Mouse (Mus musculus) embryonic stem cell, embryonic (primary cell): ENCODE data around the gene Tmco4.

Experiments
- CTCF ChIA-PET, 4 experiments: fragments of 300-600 bp in 2 of 4; fragments of 350-600 bp in 2 of 4; sonication (Branson Sonifier 250); formaldehyde crosslinking; loops; one replicate each; lab custom pipeline; 2022; ENCODE audit warnings: inconsistent platforms in 2 of 4; lab: Charles Lee
- POLR2A ChIA-PET, 4 experiments: fragments of 300-600 bp in 2 of 4; fragments of 350-600 bp in 2 of 4; sonication (Branson Sonifier 250); formaldehyde crosslinking; loops; one replicate each; lab custom pipeline; 2022; ENCODE audit warnings: antibody characterized with exemption in 4 of 4, inconsistent platforms in 1 of 4; lab: Charles Lee

Tmco4 gene

DNA sequence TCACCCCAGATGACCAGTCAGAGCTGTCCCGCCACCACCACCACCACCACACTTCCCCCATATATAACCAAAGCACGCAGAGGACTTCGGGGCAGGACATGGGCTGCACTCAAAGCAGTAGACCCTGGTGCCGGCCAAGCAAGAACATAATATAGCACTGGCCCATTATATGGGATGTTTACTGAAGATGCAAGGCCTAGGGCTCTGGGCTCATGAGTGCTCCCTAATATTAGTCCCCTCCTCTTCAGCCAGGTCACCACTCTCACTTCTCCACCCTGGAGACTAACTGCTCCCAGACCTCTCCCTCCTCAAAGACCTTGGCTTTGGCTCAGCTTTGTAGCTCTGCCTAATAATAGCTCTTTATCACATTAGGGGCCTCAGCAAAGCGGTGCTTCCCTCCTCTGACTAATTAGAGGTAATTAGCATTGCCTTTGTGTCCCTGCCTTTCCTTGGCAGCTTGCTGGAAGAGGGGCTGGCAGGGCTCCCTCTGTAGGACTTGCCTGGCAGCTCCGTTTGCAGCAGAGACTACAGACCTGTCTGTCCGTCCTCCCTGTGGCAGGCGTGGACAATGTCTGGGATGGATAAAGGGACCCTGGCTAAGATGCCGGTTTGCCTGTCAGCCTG, 81.7 kb downstream of the Tmco4 start:
- POLR2A ChIA-PET: interaction anchor here in 2 of 4 experiments (1.2 to 1.8 kb wide), 3 partner anchors 10 to 47 kb away, joined by 3 to 7 read pairs (median 4); no protein-coding TSS in a partner anchor
- CTCF ChIA-PET: interaction anchor here in 2 of 4 experiments (0.6 to 2.6 kb wide), 9 partner anchors 10 to 283 kb away, joined by 3 to 7 read pairs (median 3); no protein-coding TSS in a partner anchor

DNA sequence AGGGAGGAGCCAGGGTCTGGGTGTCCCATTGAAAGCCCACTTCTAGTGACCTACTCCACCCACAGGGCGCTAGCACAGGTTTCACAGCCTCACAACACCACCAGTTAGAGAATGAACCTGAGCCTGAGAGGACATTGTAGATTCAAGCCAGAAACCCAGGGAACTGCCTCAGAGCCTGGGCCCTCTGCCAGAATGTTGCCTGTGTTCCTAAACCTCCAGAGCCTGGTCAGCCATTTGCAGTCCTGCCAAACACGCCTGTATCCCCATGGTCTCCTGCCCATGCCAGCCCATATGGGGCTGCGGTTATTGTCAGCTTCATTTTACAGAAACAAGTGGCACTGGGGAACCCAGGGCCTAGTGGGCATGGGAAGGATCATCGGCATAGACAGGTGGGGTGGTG, 82.6 kb downstream of the Tmco4 start:
- CTCF ChIA-PET: interaction anchor here in 1 of 4 experiments (1.2 to 1.3 kb wide), 2 partner anchors 111 to 136 kb away, joined by 3 to 4 read pairs; no protein-coding TSS in a partner anchor
- POLR2A ChIA-PET: interaction anchor here in 1 of 4 experiments (1.2 to 1.4 kb wide), 2 partner anchors 9 kb away, joined by 3 to 4 read pairs; no protein-coding TSS in a partner anchor

GRCm38 (mm10) chr4:139055744-139056143, 83.1 kb downstream of the Tmco4 start:
- CTCF ChIA-PET: no interaction called here
- POLR2A ChIA-PET: interaction anchor here in 1 of 4 experiments (1.4 kb wide), 1 partner anchor 9 kb away, joined by 4 read pairs; no protein-coding TSS in a partner anchor

GRCm38 (mm10) chr4:139057291-139057690, 84.6 kb downstream of the Tmco4 start:
- ChIA-PET POLR2A (interaction anchor here in 1 of 4 experiments (0.7 kb wide), 1 partner anchor 1868 kb away, joined by 3 read pairs; no protein-coding TSS in a partner anchor), CTCF (no interaction called here)

DNA sequence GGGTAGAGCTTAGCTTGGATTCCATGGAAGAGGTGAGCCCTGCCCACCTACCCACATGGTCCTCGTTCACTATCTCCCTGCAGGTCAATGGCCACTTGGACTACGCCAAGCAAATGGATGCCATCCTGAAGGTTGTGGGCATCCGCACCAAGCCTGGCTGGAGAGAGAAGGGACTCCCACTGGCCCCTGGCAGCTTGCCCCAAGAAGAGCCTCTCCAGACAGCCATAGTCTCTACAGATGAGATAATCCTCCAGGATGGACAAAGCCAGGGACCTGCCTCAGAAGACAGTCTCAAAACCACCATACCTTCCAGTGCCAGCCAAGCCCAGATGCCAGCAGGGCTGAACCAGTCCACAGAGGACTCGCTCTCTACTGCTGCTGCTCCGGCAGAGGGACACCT, 85.3 kb downstream of the Tmco4 start:
- ChIA-PET POLR2A (no interaction called here), CTCF (interaction anchor here in 2 of 4 experiments (0.6 to 0.7 kb wide), 2 partner anchors 315 to 959 kb away, joined by 3 read pairs; no protein-coding TSS in a partner anchor)

GRCm38 (mm10) chr4:139059569-139059968, 86.9 kb downstream of the Tmco4 start:
- ChIA-PET POLR2A (interaction anchor here in 3 of 4 experiments (0.6 to 1.7 kb wide), 5 partner anchors 8 to 120 kb away, joined by 3 to 8 read pairs (median 3); no protein-coding TSS in a partner anchor), CTCF (interaction anchor here in 3 of 4 experiments (0.6 to 1.5 kb wide), 6 partner anchors 87 to 543 kb away, joined by 3 to 5 read pairs (median 3); partner anchors contain the start of genes Gm21969 (in 1 of the 3) and Tmco4 (in 1 of the 3))

DNA sequence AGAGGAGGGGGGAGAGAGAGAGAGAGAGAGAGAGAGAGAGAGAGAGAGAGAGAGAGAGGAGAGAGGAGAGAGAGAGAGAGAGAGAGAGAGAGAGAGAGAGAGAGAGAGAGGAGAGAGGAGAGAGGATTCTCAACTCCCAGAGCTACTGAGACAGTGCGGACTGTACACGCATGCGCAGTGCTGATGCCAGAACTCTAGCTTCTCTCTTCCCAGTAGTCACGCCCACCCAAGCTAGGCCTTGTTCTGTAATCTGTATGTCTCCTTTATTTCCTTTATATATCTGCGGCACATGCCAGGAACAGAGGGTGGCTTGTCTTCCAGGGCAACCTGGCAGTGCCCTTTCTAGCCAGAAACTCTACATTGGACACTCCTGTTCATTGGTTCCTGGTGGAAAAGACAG, 92.1 kb downstream of the Tmco4 start:
- ChIA-PET CTCF (interaction anchor here in 3 of 4 experiments (0.6 to 1.9 kb wide), 11 partner anchors 9 to 1067 kb away, joined by 3 to 8 read pairs (median 4); no protein-coding TSS in a partner anchor), POLR2A (interaction anchor here in 3 of 4 experiments (0.5 to 2.2 kb wide), 12 partner anchors 9 to 657 kb away, joined by 3 to 8 read pairs (median 3); partner anchors contain the start of gene Minos1 (in 1 of the 3))

DNA sequence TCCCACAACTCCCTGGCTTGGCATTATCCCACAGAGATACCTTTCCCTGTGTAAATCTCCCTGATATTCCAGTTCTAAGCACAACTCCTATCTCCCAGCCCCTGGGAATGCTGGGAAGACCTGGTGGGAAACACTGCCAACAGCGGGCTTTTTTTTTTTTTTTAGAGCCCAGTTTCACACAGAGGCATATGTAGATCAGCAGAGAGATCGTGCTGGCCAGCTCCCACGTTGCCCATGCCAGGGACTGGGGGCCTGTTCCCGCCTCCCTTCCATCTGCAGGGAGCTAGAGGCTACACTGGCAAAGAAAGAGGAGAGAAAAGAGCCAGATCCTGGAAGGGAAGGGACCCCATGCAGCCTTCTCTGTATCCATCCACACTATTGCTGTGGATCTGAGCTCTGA, 95.6 kb downstream of the Tmco4 start:
- POLR2A ChIA-PET: no interaction called here

DNA sequence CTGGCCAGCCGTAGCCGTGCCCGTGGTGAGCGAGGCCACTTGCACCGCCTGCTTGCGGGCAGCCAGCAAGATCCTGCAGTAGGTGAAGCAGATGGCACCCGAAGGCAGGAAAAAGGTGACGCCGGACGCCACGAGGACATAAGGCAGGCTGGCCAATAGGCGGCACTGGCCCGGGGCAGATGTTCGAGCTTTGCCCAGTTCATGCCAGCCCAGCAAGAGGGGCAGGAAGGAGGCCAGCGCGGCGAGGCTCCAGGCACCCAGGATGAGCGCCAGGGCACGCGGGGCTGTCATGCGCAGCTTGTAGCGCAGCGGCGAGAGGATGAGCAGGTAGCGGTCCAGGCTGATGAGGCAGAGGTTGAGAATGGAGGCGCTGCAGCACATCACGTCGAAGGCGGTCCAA, 101.4 kb downstream of the Tmco4 start:
- ChIA-PET POLR2A (no interaction called here), CTCF (interaction anchor here (0.5 to 1.6 kb wide), 6 partner anchors 9 to 1498 kb away, joined by 3 to 7 read pairs (median 3); no protein-coding TSS in a partner anchor)

More for the DNA sequence above, 95.6 kb downstream of the Tmco4 start:
- CTCF ChIA-PET: interaction anchor here in 3 of 4 experiments (0.6 to 0.8 kb wide), 4 partner anchors 18 to 628 kb away, joined by 3 read pairs; no protein-coding TSS in a partner anchor

GRCm38 (mm10) chr4:139075041-139075711, 102.5 kb downstream of the Tmco4 start, which contains the start of gene Htr6:
Gene Htr6 (minus strand): TSS chr4:139075570.
- POLR2A ChIA-PET: interaction anchor here in 3 of 4 experiments (0.6 to 1.2 kb wide), 4 partner anchors 68 to 236 kb away, joined by 3 read pairs; partner anchors contain the start of genes Akr7a5 (in 1 of the 3) and Pqlc2 (in 1 of the 3)
- CTCF ChIA-PET: interaction anchor here in 3 of 4 experiments (0.5 to 1.2 kb wide), 8 partner anchors 27 to 1112 kb away, joined by 3 to 13 read pairs (median 4); partner anchors contain the start of genes Akr7a5 (in 1 of the 3) and Pqlc2 (in 1 of the 3)

- ChIA-PET CTCF (interaction anchor here in 3 of 4 experiments (0.6 to 1.2 kb wide), 6 partner anchors 28 to 235 kb away, joined by 3 to 5 read pairs (median 4); partner anchors contain the start of genes Akr7a5 (in 1 of the 3) and Pqlc2 (in 1 of the 3)), POLR2A (interaction anchor here in 3 of 4 experiments (0.6 to 1.2 kb wide), 3 partner anchors 69 to 235 kb away, joined by 3 read pairs; partner anchors contain the start of genes Akr7a5 (in 1 of the 3) and Pqlc2 (in 1 of the 3))
Measured at GRCm38 (mm10) chr4:139075915-139076314, 103.2 kb downstream of the Tmco4 start.

DNA sequence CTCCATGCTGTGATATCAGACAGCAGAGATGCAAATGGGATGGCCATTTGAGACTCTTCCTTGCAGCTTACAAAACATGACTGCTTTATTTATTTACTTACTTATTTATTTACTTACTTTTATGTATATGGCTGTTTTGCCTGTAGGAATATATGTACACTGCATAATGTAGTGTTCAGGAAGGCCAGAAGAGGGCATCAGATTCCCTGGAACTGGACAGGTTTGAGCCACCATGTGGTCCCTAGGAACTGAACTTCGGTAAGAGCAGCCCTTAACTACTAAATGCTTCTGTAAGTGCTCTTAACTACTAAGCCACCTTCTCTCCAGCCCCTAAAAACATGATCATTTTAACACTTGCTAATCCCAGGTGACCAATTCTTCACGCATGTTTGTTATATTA, 105.6 kb downstream of the Tmco4 start:
- ChIA-PET CTCF (interaction anchor here (0.6 to 1.5 kb wide), 12 partner anchors 8 to 277 kb away, joined by 3 to 5 read pairs (median 3); partner anchors contain the start of gene Otud3 (in 1 of the 4)), POLR2A (interaction anchor here in 1 of 4 experiments (0.9 kb wide), 1 partner anchor 53 kb away, joined by 4 read pairs; the partner anchor contains the start of gene Minos1)

GRCm38 (mm10) chr4:139078726-139079125, 106.0 kb downstream of the Tmco4 start:
- ChIA-PET POLR2A (interaction anchor here in 2 of 4 experiments (0.7 to 1.0 kb wide), 2 partner anchors 9 to 765 kb away, joined by 4 read pairs; no protein-coding TSS in a partner anchor), CTCF (interaction anchor here (0.6 to 1.5 kb wide), 10 partner anchors 12 to 258 kb away, joined by 3 to 5 read pairs (median 3); partner anchors contain the start of gene Nbl1 (in 1 of the 4))

GRCm38 (mm10) chr4:139079439-139079838, 106.8 kb downstream of the Tmco4 start:
- ChIA-PET POLR2A (interaction anchor here in 2 of 4 experiments (0.7 to 1.0 kb wide), 2 partner anchors 10 to 764 kb away, joined by 4 read pairs; no protein-coding TSS in a partner anchor), CTCF (interaction anchor here (0.5 to 1.2 kb wide), 11 partner anchors 11 to 257 kb away, joined by 3 to 5 read pairs (median 3); partner anchors contain the start of gene Nbl1 (in 1 of the 4))

DNA sequence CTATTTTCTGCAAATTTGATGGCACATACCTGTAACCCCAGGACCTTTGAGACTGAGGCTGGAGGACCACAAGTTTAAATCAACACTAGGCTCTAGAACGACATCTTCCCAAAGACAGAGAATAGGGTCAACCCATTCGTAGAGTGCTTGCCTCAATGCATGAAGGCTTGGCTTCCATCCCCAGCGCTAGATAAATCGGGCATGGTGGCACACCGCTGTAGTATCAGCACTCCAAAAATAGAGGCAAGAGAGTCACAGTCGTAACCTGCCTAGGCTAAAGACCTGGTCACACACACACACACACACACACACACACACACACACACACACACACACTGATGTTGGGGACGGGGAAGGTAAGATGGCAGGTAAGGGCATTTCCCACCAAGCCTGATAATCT, 107.6 kb downstream of the Tmco4 start:
- CTCF ChIA-PET: interaction anchor here in 2 of 4 experiments (0.6 to 1.2 kb wide), 2 partner anchors 21 to 257 kb away, joined by 3 to 4 read pairs; no protein-coding TSS in a partner anchor
- POLR2A ChIA-PET: no interaction called here

GRCm38 (mm10) chr4:139081270-139081931, 108.7 kb downstream of the Tmco4 start:
- ChIA-PET POLR2A (interaction anchor here in 3 of 4 experiments (0.6 to 1.6 kb wide), 4 partner anchors 9 to 300 kb away, joined by 3 read pairs; no protein-coding TSS in a partner anchor), CTCF (interaction anchor here in 3 of 4 experiments (0.6 to 1.7 kb wide), 11 partner anchors 37 to 869 kb away, joined by 3 to 6 read pairs (median 3); no protein-coding TSS in a partner anchor)
